Mouse (Mus musculus) thymus, postnatal 10 days (tissue): ENCODE data around the gene Mlst8.
"Not testable (repeated sequence)": the region's sequence is repeated elsewhere in the genome, so short reads cannot be mapped to it uniquely, and the experiment has no call there.

Experiments
- DNase-seq, 2 experiments: peaks; one replicate each; pipeline ENCODE4 v3.0.0; 2021; ENCODE audit warnings: low spot score in 2 of 2

Mlst8 gene

DNA sequence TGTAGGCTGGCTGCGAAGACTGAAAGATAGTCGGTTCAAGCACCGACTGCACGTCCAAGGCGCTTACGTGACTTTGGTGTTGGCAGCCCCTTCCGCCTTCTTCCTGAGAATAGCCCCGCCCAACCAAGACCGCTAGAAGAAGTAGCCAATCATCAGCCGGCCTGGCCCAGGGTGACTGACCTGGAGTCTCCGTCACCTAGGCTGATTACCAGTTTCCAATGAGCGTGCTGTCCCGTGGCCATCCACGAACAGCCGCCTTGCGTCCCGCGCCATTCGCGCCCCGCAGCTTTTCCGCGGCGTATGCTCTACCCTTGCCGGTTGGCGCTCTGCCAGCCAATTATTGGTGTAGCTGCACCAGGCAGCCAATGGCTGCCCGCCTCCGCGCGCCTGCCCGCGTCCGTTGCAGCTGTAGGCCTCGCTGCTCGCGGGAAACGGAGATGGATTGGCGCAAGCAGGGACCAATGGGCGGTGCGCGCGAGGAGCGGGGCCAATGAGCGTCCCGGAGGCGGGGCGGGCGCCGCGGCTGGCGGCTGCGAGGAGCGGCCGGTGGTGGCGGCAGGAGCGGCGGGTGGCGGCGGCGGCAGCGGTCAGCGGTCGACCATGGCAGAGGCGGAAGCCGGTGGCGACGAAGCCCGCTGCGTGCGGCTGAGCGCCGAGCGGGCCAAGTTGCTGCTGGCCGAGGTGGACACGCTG is 8.8 kb downstream of the Mlst8 start, which contains the start of the genes E4f1 and Pgp:
Gene E4f1, minus strand, starts transcription at position 404 of the 693 bp plus-strand sequence.
Gene Pgp, plus strand, starts transcription at position 483 of the 693 bp plus-strand sequence.
- DNase-seq = peak; percentile 97 to 98

- DNase-seq = no peak
These were observed 9.5 kb downstream of the Mlst8 start for GRCm38 (mm10) chr17:24469336-24469909.

DNA sequence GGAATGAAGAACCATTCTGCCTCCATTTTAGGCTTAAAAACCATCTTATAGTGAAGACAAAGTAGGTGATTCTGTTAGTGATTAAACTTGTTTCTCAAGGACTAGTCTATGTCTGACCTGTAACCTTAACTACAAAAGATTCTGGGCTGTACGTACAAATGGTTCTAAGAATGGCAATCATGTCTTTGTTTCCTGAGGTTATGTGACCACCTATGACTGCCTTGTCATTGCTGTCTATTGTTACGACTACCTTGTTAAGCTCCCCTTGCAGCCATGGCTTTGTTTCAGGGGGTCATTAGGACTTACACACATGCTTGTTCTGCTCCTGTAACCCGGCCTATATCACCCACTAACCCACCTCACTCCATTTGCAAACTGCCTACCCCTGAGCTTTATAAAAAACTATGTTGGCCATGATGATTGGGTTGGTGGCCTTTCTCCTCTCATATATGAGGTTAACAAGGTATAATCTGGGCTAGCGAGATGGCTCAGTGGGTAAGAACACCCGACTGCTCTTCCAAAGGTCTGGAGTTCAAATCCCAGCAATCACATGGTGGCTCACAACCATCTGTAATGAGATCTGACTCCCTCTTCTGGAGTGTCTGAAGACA is 10.1 kb downstream of the Mlst8 start:
- no peak for DNase-seq

GRCm38 (mm10) chr17:24463374-24464133 is 15.3 kb downstream of the Mlst8 start:
- DNase-seq = no peak

DNA sequence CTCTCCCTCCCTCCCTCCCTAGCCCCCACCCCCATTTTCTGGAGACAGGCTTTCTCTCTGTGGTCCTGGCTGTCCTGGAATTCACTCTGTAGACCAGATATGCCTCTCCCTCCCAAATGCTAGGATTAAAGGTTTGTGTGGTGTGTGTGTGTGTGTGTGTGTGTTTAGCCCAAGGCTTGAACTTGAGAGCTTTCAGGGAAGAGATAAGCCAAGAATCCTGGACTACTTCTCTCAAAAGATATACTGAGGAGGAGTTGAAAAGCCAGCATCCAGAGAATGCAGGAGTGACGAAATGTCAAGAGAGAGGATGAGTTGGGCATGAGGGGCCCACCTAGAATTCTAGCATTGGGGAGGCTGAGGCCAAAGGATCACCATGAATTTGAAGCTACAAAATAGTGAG is 15.9 kb downstream of the Mlst8 start:
- no peak for DNase-seq

DNA sequence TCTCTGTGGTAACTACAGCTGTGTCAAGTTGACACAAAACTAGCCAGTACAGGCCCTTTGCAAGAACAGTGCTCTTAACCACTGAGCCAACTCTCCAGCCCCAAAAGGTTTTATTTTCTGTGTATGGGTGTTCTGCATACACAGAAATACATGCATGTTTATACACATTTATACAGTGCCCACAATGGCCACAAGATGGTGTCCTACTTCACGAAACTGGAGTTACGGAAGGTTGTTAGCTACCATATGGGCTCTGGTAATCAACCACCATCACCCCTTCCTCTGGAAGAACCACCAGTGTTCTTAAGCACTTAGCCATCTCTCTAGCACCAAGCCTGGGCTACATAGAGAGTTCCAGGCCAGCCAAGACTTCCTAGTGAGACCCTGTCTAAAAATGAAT is 17.3 kb downstream of the Mlst8 start:
- no peak for DNase-seq

DNA sequence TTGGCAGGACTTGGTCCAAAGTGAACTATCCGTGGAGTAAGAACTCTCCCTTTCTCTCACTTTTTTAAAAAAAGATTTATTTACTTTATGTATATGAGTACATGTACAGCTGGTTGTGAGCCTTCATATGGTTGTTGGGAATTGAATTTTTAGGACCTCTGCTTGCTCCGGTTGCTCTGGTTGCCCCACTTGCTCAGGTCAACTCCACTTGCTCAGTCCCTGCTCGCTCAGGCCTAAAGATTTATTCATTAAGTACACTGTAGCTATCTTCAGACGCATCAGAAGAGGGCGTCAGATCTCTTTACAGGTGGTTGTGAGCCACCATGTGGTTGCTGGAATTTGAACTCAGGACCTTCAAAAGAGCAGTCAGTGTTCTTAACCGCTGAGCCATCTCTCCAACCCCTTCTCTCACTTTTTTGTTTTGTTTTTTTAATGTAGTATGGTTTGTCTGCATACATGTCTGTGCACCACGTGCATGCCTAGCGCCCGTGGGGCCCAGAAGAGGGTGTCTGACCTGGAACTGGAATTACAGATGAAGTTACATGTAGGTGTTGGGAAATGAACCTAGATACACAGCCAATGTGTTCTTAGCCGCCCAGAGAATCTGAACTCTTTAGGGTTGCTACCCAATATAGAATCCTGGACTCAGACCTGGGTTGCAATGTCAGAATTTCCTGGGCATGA is 23.2 kb downstream of the Mlst8 start:
- not testable (repeated sequence) for DNase-seq

DNA sequence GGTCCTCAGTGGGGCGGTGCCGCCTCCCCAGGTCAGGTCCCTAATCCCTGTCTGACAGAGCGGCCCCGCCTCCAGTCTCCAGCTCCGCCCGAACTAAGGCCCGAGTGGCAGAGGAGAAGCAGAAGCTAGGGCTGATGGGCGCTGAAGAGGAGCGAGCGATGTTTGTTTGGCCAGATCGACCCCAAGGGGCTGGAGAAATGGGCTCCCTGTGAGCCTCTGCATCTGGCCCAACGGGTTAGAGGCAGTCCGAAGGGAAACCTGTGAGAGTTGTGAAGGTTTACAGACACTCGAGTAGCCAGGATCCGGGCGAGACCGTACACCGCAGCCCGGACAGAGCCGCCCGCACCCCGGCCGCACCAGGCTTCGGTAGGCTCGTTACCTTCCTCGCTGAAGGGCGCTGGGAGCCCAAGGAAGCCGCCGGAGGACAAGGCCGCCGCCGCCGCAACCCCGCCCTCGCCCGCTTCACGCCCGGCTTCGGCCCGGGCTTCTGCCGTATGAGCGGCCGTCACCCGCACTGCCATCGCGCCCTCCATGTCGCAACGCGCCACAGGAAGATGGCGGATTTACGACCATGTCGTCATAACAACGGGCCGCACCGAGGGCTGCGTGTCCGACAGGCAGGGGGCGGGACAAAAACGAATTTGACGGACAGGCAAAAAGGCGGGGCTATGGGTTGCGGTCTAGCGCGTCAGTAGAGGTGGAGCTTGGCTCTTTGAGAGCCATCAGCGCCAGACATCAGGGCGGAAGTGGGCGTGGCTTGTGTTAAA is 23.9 kb downstream of the Mlst8 start:
- peak; percentile 99 for DNase-seq

DNA sequence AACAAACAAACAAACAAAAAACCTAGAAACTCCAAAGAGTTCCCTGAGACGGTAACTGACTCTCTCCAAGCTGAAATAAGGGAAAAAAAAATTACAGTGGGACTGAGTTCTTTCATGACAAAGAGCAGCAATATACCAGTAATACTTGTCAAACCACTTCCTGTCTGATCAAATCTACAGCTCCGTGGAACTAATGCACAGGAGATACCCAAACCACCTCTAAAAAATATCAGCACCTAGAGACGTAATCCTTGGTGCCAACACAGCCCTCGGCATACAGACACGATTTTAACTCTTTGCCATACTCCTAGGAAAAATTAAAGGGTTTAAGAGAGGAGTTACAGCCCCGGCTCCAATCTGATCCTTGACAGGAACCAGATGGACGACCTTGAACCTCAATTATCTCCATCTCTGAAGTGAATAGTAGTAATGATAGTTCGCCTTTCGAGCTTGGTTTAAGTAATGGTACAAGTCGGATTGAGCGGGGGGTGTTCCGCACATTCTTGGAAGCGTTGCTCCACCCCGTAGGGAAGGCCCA is 24.6 kb downstream of the Mlst8 start:
- no peak for DNase-seq

GRCm38 (mm10) chr17:24453372-24453771 is 25.5 kb downstream of the Mlst8 start:
- DNase-seq = no peak

- DNase-seq = no peak
These were observed 27.7 kb downstream of the Mlst8 start for GRCm38 (mm10) chr17:24451220-24451619.

DNA sequence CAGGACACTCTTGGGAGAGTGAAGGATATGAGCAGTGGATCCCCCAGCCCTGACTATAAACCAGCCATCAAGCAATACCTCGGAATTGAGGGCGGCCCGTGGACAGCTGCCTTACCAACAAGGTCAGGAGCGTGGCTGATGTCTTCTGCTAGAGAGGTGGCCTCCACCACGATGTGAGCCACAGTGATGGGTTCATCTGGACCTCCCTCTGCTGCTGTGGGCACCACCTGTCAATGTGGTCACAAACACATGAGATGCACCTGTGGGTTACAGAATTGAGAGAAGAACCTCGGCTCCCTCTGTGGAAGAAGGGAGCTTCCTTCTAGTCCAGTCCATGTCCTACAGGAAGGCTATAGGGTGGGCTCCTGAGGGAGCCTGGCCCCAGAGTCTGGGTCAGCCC is 29.4 kb downstream of the Mlst8 start:
- no peak for DNase-seq

GRCm38 (mm10) chr17:24446590-24446989 is 32.3 kb downstream of the Mlst8 start:
- no peak for DNase-seq

GRCm38 (mm10) chr17:24443409-24443808 is 35.5 kb downstream of the Mlst8 start:
- DNase-seq = no peak

DNA sequence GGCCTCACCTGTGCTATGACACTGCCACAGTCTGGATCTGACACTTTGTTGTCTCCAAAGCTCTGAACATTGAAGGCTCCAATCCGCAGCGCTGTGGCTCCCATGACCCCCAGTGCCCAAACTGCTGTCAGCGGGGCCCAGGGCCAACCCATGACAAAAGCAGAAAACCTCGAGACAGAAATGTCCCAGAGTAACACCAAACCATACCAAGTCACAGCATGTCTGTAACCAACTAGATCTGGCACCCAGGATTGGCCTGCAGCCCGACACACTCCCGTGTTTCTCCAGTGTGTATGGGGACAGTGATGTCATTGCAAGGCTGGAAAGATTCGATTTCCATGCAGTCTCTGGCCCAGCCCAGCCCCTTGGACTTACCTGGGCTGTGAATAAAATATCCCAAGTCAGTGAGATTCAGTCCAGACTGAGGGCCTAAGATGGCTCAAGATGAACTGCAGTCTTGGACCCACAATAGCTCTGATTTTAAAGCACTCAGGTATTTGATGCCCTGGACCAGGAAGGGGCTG is 36.2 kb downstream of the Mlst8 start, which contains the start of gene Dnase1l2:
Gene Dnase1l2, minus strand, starts transcription at position 474 of the 524 bp plus-strand sequence.
- no peak for DNase-seq

DNA sequence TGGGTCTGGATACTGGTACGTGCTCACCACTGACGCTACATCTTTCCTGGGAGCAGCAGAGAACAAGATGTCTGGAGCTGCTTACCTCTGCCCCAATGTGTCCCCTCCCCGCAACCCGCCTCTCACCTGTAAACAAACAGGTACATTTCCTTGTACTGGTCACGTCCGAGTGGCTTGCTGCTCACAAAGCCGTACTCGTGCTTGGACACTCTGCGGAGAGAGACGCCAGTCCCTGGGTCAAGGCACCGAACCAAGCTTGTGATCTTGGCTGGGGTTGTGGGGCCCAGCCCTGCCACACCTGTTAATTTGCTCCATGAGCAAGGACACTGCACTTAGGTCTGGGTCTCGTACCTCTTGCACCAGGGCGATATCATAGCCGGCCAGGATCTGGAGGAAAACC is 36.8 kb downstream of the Mlst8 start:
- no peak for DNase-seq

DNA sequence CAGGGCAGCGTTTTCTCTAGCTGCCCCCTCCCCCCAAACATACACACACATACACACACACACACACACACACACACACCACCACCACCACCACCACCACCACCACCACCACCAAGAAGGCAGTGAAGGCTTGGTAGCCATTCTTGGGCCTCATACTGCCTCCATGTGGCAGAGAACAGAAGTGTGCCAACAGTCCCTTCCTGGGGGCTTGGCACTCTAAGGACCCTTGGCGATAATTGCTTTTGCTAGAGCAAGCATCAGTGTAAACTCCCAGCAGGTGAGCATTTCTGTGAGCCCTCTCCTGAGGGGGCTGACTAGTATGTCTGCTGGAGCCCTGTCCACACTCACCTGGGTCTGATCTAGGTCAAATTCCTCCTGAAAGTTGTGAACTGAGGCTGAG is 37.7 kb downstream of the Mlst8 start:
- no peak for DNase-seq

DNA sequence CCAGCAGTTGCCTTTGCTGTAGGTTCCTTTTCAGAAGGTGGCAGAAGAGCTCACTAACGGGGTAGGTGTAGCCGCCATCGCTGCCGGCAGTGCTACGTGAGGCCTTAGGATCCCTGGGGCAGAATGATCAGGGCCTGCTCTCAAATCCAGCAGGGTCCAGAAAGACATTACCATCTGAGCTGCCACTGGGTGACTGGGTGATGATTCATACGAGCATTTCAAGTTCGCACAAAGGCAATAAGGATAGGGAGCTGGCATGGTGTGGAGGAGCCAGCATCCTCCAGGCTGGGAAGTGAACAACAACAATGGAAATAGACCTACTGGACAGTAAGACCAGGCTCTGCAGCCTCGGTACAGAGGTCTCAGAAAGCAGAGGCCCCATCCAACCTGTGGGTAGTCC is 38.5 kb downstream of the Mlst8 start:
- no peak for DNase-seq

GRCm38 (mm10) chr17:24437016-24437415 is 41.9 kb downstream of the Mlst8 start:
- peak in 1 of 2 experiments; percentile 48 for DNase-seq

DNA sequence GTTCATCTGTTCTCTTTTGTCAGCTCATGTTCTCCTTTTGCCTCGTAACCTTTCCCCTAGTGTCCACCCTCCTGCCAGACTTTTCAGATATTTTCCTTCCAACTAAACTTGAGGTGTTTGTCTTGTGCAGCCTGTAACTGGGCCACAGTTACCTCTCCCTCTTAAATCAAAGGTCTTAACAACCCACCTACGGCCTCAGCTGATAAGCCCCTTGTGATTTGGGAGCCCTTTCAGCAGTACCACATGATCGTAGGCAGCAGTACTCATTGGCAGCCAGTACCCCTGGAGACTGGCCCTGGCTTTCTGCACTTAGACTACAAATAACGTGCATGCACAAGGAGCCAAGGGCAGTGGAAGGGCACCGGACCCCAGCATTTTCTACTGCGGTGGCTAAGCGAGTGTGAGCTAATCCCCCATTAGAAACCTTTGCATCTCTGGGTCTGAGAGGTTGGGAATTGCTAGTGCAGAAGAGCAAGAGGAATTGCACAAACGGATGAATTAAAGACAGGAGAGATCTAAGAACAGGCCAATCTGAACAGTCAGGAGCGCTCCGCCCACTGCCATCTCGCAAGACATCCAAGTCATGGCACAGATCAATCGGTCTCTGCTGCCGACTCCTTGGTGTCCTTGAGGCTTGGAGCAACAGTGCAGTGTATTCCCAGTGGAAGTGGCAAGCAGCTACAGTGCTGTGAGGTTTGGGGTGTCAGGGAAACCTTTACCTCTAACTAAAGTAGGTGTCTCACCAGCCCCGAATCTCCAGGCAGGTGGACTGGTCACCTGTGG is 49.5 kb downstream of the Mlst8 start:
- DNase-seq = no peak
